Mouse (Mus musculus) WW6 (cell line): ENCODE data around the gene Endov.

Experiments
- DNase-seq: peaks from one replicate; pipeline ENCODE4 v3.0.0-alpha.2; 2013; ENCODE audit warnings: low read depth, low spot score

Gene Endov

GRCm38 (mm10) chr11:119490861-119491689, at the start of gene Endov:
Endov (plus strand) TSS chr11:119491347.
- peak; percentile 93 for DNase-seq

GRCm38 (mm10) chr11:119442199-119442598, 48.9 kb upstream of the Endov start:
- no peak for DNase-seq

- DNase-seq: no peak
Observed at GRCm38 (mm10) chr11:119443442-119443841, 47.7 kb upstream of the Endov start.

DNA sequence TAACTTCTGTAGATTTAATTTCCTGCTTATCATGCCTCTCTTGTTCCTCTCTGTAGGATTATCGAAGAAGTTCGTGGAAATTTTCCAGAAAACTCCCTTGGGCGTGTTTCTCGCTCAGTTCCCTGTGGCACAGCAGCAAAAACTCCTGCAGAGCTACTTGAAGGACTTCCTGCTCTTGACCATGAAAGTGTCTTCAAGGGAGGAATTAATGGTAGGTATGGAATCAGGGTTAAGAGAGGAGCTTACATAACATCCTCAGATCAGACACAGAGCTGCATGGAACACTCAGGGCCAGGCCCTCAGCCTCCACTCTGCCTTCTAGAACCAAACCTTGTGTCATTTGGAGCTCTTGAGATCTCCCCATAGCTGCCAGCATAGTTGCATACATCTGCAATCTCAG, 35.0 kb upstream of the Endov start:
- no peak for DNase-seq

GRCm38 (mm10) chr11:119477876-119478275, 13.3 kb upstream of the Endov start:
- DNase-seq: no peak

- DNase-seq: no peak
Observed at GRCm38 (mm10) chr11:119491690-119492087, 542 bp downstream of the Endov start.

DNA sequence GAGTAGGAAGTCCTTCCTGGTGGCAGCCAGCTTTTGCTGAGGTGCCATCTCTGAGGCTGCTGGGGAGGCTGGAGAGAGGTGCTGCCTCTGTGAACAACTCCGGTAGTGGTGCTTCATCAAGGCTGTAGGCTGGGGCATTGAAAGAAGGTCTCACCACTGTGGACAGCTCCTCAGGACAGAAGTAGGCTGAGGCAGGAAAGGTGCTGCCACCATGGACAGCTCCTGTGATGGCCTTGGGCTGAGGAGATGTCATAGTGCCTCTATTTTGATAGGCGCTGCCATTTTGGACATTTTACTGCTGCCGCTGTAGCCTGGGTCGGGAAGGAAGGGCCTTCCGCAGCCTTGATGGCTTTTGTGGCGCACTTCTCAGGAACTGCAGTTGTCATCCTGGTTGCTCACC, 1.7 kb downstream of the Endov start:
- peak; percentile 66 for DNase-seq

DNA sequence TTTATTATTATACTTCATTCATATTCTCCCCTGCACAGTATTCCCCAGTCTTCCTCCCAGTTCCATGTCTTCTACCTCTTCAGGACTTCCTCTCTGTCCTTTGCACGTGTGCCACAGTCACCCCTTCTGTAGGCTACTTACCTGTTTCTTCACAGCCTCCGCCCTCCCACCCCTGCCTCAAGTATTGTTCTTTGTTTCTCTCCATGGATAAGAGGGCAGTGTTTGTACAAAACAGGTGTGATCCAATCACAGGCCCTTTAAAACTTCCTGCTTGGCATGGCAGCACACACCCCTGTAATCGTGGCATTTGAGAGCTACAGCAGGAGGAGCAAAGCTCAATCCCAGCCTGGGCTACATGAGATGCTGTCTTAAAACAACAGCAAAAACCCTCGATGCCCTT, 2.4 kb downstream of the Endov start:
- DNase-seq: no peak

- DNase-seq: no peak
Observed at GRCm38 (mm10) chr11:119496147-119496546, 5.0 kb downstream of the Endov start.

DNA sequence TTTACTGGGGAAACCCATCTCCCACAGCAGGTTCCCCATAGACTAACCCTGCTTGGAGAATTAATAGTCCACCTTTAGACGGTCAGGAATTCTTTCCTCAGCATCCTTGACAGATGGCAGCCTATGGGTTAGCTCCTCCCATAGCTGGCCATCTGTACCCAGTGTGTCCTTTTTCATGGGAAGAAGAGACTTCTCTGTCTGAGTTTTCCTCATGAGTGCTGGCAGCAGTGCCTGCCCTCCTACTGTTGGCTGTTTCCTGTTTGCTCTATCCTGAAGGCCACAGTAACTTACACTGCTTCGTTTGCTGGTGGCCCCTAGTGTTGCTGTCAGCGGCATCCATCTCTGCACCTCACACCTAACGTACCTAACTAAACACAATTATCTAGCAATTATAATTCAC, 6.3 kb downstream of the Endov start:
- no peak for DNase-seq

GRCm38 (mm10) chr11:119499297-119499696, 8.2 kb downstream of the Endov start:
- no peak for DNase-seq

- DNase-seq: no peak
Observed at GRCm38 (mm10) chr11:119500011-119500410, 8.9 kb downstream of the Endov start.

- no peak for DNase-seq
Observed at GRCm38 (mm10) chr11:119503675-119504074, 12.5 kb downstream of the Endov start.

DNA sequence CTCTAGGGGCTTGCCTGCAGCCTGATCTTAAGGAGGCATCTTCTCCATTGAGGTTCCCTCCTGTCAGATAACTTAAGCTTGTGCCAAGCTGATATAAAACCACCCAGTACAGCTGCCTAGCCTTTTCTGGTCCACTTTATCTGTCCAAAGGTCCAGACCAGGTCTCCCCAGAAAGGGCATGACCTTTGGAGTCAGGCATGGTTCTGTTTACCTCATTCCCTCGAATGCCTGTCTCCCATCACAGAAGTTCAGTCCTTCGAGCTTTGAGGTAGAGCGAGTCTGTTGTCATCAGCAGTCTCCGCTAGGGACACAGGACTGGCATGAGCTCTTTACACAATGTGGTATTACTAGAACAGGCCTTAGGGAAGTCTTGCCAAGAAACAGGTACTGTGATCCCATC, 15.2 kb downstream of the Endov start:
- DNase-seq: no peak

- no peak for DNase-seq
Observed at GRCm38 (mm10) chr11:119507772-119508171, 16.6 kb downstream of the Endov start.

- no peak for DNase-seq
Observed at GRCm38 (mm10) chr11:119509165-119509776, 18.1 kb downstream of the Endov start.

GRCm38 (mm10) chr11:119513038-119513659, 22.0 kb downstream of the Endov start:
- DNase-seq: no peak

DNA sequence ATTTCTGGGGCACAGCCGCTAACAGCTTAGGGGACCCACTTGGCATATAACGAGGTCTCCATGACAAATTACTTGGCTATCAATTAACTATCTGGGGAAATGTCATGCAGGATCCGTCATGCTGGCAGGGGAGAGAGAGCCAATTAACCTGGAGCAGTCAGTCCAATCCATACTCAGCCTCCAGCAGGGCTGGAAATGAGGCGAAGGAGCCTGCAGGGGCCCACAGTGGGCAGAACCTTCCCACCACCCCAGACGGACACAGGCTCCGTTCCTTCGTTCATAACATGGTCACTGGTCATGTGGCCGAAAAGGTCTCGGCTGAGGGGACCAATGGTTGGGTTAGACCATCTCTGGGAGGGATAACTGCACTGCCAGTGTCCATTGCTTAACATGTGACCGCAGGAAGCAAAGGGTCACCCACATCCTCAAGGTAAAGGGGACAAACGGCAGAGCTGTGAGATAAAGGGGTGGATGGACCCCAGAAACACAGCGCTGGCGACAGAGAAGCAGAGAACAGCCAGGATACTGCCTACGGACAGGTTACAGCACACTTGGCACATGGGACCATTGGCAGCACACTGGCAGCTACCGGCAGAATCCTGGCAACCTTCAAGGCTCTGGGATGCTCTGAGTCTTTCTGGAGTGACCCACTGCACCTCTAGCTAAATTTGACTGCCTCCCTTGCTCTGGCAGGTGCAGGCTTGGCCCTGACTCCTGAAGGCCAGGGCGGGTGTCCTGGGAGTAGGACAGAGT, 23.1 kb downstream of the Endov start:
- DNase-seq: no peak

GRCm38 (mm10) chr11:119514967-119515636, 24.0 kb downstream of the Endov start:
- peak; percentile 42 for DNase-seq

DNA sequence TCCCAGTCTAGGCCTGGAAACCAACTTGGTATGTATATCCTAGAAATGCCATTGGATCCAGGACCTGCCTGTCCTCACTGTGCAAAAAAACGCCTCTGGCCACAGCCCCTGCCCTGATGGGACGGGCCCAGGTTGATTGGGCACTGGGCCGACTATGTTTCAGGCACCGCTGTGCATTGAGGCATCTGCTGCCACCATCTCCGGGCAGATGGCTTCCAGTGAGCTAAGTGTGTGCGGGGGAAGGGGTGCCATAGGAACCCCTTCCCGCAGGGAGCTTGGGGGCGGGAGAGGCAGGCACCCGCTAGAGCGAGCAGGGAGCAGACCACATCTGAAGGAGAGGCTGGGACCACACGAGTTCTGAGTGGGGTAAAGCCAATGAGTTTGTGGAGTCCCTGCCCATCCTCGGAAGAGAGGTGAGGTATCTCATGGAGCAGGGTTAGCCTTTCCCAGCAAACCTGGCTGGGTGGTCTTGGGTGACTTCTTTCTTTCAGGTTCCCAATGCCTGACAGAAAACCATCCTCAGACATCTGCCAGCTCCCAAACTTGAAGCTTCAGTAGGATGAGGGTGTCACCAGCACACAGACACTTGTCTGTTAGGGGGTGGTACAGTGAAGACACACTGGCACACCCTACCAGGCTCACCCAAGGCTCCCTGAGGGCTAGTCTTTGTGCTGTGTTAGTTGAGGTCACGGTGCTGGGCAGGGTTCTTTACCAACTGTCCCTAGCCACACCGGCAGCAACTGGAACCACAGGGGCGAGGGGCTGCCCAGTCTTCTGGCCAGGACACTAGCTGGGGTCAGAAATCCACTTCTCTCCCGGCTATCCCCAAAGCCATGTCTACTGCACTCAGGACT, 24.9 kb downstream of the Endov start:
- no peak for DNase-seq
